Mouse (Mus musculus) megakaryocyte, embryonic 14.5 days (primary cell): ENCODE measurements around the gene Hhipl1. TPM values are rescaled to one million over a fixed set of nuclear protein-coding genes. Genes with fewer than 3 reads are reported as not detected.

ENCODE experiments used
- H3K27me3 ChIP-seq: replicated peaks from 2 replicates; pipeline ENCODE3; 2012; ENCODE audit warnings: inconsistent platforms
- H3K36me3 ChIP-seq: replicated peaks from 2 replicates; pipeline ENCODE3; 2012; ENCODE audit warnings: low read length, inconsistent platforms, mixed read lengths
- H3K4me1 ChIP-seq: 2 replicates; pipeline ENCODE4 v1.6.1; 2012; ENCODE audit warnings: inconsistent platforms
- H3K4me3 ChIP-seq: replicated peaks from 2 replicates; pipeline ENCODE3; 2012; ENCODE audit warnings: moderate library complexity, mild to moderate bottlenecking, inconsistent platforms
- H3K9me3 ChIP-seq: 2 replicates; pipeline ENCODE4 v1.6.1; 2012; ENCODE audit warnings: inconsistent platforms
- FLI1 ChIP-seq: IDR thresholded peaks from 2 replicates; pipeline ENCODE4 v1.6.1; 2012; ENCODE audit warnings: low read length, inconsistent platforms, mixed read lengths
- GATA1 ChIP-seq: IDR thresholded peaks from 3 replicates; pipeline ENCODE4 v1.6.1; 2012; ENCODE audit warnings: mixed read lengths, low read length, inconsistent platforms, borderline replicate concordance
- polyA plus RNA-seq: library from polyadenylated mRNA; stranded (reverse); fragments of >175 nt; gene quantifications from 2 replicates; pipeline ENCODE4 v1.2.3, GENCODE M21; 2012; ENCODE audit warnings: low replicate concordance; ENCODE audit not compliant: insufficient read depth

Hhipl1 gene
- polyA plus RNA-seq, 1 experiment = not detected

- H3K4me3 ChIP-seq = no peak overlapping the region
- no peaks in the 10 kb centered on the region for H3K36me3 ChIP-seq
- H3K9me3 ChIP-seq = peaks cover 14% of the 10 kb centered on the region
- H3K27me3 ChIP-seq = peaks cover 70% of the 10 kb centered on the region
- TF ChIP-seq FLI1 (no peak), GATA1 (no peak)
- H3K4me1 ChIP-seq = no peaks in the 10 kb centered on the region
These were observed 48.2 kb downstream of the Hhipl1 start for GRCm38 (mm10) chr12:108354284-108354683.

GRCm38 (mm10) chr12:108355271-108355670 is 49.2 kb downstream of the Hhipl1 start:
- peaks cover 11% of the 10 kb centered on the region for H3K9me3 ChIP-seq
- no peak overlapping the region for H3K4me3 ChIP-seq
- H3K36me3 ChIP-seq = no peaks in the 10 kb centered on the region
- H3K27me3 ChIP-seq = peaks cover 71% of the 10 kb centered on the region
- TF ChIP-seq GATA1 (no peak), FLI1 (no peak)
- no peaks in the 10 kb centered on the region for H3K4me1 ChIP-seq

DNA sequence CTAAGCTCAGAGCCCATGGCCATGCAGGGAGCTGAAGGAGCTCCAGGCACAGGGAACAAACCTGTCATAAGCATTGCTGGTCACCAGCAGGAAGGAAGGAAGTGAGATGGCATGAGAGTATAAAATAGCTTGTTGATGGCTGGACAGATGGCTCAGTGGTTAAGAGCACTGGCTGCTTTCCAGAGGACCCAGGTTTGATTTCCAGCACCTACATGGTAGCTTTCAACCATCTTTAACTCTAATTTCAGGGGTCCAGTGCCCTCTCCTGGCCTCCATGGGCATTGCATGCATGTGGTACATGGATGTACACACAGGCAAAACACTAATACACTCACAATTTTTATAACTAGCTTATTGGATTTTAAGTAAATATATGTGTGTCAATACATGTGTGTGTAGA is 49.9 kb downstream of the Hhipl1 start:
- Histone ChIP-seq H3K4me3 (no peak overlapping the region), H3K36me3 (no peaks in the 10 kb centered on the region), H3K9me3 (peaks cover 11% of the 10 kb centered on the region), H3K4me1 (no peaks in the 10 kb centered on the region), H3K27me3 (peaks cover 70% of the 10 kb centered on the region)
- no peak for TF ChIP-seq FLI1
- no peak for TF ChIP-seq GATA1

DNA sequence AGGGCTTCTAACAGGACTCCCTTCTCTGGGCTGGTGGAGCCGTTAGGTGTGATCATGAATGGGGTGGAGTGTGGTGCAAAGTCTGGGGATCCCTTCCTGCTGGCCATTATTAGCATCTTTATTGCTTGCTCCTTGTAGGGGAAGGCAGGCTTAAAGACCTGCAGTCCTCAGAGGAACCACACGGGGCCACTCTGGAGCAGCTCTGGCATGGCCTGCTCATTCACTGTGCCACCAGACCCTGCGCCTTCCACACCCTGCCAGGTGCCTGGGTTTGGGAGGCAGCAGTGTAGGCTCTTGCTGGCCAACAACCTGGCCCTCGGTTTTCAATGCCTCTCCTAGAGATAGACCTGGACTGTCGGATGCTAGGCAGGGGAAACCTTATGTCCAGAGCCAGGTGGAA is 57.7 kb downstream of the Hhipl1 start:
- H3K27me3 ChIP-seq = peaks cover 68% of the 10 kb centered on the region

GRCm38 (mm10) chr12:108365340-108365739 is 59.3 kb downstream of the Hhipl1 start:
- Histone ChIP-seq H3K4me1 (no peaks in the 10 kb centered on the region), H3K27me3 (peaks cover 68% of the 10 kb centered on the region), H3K36me3 (no peaks in the 10 kb centered on the region), H3K9me3 (no peaks in the 10 kb centered on the region; the same call in 1 of the 2 replicates), H3K4me3 (no peak overlapping the region)
- TF ChIP-seq GATA1 (no peak), FLI1 (no peak)

More for the DNA sequence above, 57.7 kb downstream of the Hhipl1 start:
- H3K4me1 ChIP-seq = no peaks in the 10 kb centered on the region
- H3K36me3 ChIP-seq = no peaks in the 10 kb centered on the region
- H3K4me3 ChIP-seq = no peak overlapping the region
- TF ChIP-seq GATA1 = no peak
- no peak for TF ChIP-seq FLI1
- H3K9me3 ChIP-seq = no peaks in the 10 kb centered on the region; the same call in 1 of the 2 replicates

- no peak for TF ChIP-seq GATA1
- TF ChIP-seq FLI1 = no peak
- peaks cover 69% of the 10 kb centered on the region for H3K27me3 ChIP-seq
- H3K9me3 ChIP-seq = no peaks in the 10 kb centered on the region; the same call in 1 of the 2 replicates
- H3K36me3 ChIP-seq = no peaks in the 10 kb centered on the region
- no peak overlapping the region for H3K4me3 ChIP-seq
- peaks cover 1% of the 10 kb centered on the region; the same call in 1 of the 2 replicates for H3K4me1 ChIP-seq
These were observed 59.8 kb downstream of the Hhipl1 start for GRCm38 (mm10) chr12:108365868-108366267.

GRCm38 (mm10) chr12:108367909-108368308 is 61.8 kb downstream of the Hhipl1 start:
- peaks cover 69% of the 10 kb centered on the region for H3K27me3 ChIP-seq

GRCm38 (mm10) chr12:108368921-108369320 is 62.9 kb downstream of the Hhipl1 start:
- no peak overlapping the region for H3K4me3 ChIP-seq
- TF ChIP-seq FLI1 = no peak
- no peak for TF ChIP-seq GATA1
- H3K9me3 ChIP-seq = no peaks in the 10 kb centered on the region

More at GRCm38 (mm10) chr12:108367909-108368308, 61.8 kb downstream of the Hhipl1 start:
- no peaks in the 10 kb centered on the region for H3K36me3 ChIP-seq
- peaks cover 5% of the 10 kb centered on the region; the same call in 1 of the 2 replicates for H3K4me1 ChIP-seq
- TF ChIP-seq FLI1 (no peak), GATA1 (no peak)
- no peak overlapping the region for H3K4me3 ChIP-seq
- no peaks in the 10 kb centered on the region for H3K9me3 ChIP-seq

GRCm38 (mm10) chr12:108370596-108371428 is 64.7 kb downstream of the Hhipl1 start, which contains the start of gene Eml1:
Gene Eml1, plus strand, starts transcription at chr12:108370957.
- no peak within 1 kb of the TSS for H3K4me3 ChIP-seq

More at GRCm38 (mm10) chr12:108368921-108369320, 62.9 kb downstream of the Hhipl1 start:
- peaks cover 69% of the 10 kb centered on the region for H3K27me3 ChIP-seq
- no peaks in the 10 kb centered on the region for H3K36me3 ChIP-seq
- H3K4me1 ChIP-seq = peaks cover 5% of the 10 kb centered on the region; the same call in 1 of the 2 replicates

DNA sequence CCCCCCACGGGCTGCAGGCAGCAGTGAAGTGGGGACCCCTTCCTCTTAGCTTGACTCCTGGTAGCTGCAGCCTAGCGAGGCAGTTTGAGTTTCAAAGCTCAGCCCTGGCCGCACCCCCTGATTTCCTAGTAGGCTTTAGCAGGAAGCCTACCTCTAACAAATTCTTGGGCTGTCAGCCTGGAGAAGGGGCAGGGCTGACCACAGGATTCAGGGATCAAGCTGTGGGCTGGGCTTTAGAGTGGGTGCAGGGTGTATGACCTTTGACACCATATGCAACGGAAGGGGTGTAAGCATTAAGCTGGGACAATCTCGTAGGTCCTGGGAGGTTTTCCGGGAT is 65.3 kb downstream of the Hhipl1 start:
- Histone ChIP-seq H3K4me1 (peaks cover 5% of the 10 kb centered on the region; the same call in 1 of the 2 replicates), H3K9me3 (no peaks in the 10 kb centered on the region), H3K4me3 (no peak overlapping the region), H3K27me3 (peaks cover 73% of the 10 kb centered on the region), H3K36me3 (no peaks in the 10 kb centered on the region)
- TF ChIP-seq FLI1 (no peak), GATA1 (no peak)

More at GRCm38 (mm10) chr12:108370596-108371428, 64.7 kb downstream of the Hhipl1 start, which contains the start of gene Eml1:
- Histone ChIP-seq H3K36me3 (no peaks in the 10 kb centered on the region), H3K9me3 (no peaks in the 10 kb centered on the region), H3K4me1 (peaks cover 5% of the 10 kb centered on the region; the same call in 1 of the 2 replicates), H3K27me3 (peaks cover 75% of the 10 kb centered on the region)
- TF ChIP-seq FLI1 (no peak), GATA1 (no peak)
